Mouse (Mus musculus): Measurements from ENCODE around the gene Adamts18.

DNA sequence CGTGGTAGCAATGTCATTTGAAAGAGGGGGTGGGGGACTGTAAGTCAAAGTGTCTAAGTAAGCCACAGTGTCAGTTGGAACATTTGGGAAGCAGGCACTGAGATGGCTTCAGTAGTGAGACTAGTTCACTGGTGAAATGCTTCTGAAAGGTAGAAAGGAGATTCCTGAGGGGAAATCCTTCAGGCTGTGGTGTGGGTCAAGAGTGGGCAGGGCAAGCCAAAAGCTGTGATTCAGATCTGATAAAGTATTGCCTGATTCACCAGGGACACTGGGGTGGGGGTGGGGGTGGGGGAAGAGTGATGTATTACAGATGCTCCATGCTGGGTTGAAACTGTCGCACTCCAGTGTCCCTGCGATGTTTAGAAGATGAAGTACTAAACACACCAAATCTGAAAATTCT is 173.9 kb downstream of the Adamts18 start:
- TF ChIP-seq CTCF (IDR thresholded peaks at IDR 0.05; ENCODE audit: borderline replicate concordance, extremely low read depth, insufficient read depth, insufficient read length) (no peak), POLR2A (IDR thresholded peaks at IDR 0.05; ENCODE audit: borderline replicate concordance, extremely low read depth, insufficient read depth, insufficient read length, poor library complexity, severe bottlenecking) (no peak)
